Mouse (Mus musculus) stomach, postnatal 0 days (tissue): ENCODE data around the gene Gzmm. TPM values are rescaled to one million over a fixed set of nuclear protein-coding genes. Genes with fewer than 3 reads are reported as not detected.
"Not testable (repeated sequence)": the region's sequence is repeated elsewhere in the genome, so short reads cannot be mapped to it uniquely, and the experiment has no call there.

Experiments used
- ATAC-seq: fragments of 200-750 bp; cut with Nextera tagmentation; 2 replicates; pipeline ENCODE4 v1.8.0; 2017; ENCODE audit not compliant: low FRiP score, low TSS enrichment
- DNase-seq: peaks from one replicate; pipeline ENCODE4 v3.0.0-alpha.2; 2016; ENCODE audit warnings: low spot score
- H3K27ac ChIP-seq: fragments of 300-500 bp; sonication (generic); replicated peaks from 2 replicates; pipeline ENCODE4 v1.5.1; 2014; ENCODE audit warnings: mild to moderate bottlenecking, control low read depth
- H3K27me3 ChIP-seq: fragments of 300-500 bp; sonication (generic); 2 replicates; pipeline ENCODE4 v1.6.1; 2014; ENCODE audit warnings: low read length; ENCODE audit not compliant: control insufficient read depth, insufficient read depth
- H3K36me3 ChIP-seq: fragments of 300-500 bp; sonication (generic); 2 replicates; pipeline ENCODE4 v1.6.1; 2014; ENCODE audit warnings: low read length, mixed read lengths; ENCODE audit not compliant: control insufficient read depth, insufficient read depth
- H3K4me1 ChIP-seq: fragments of 300-500 bp; sonication (generic); replicated peaks from 2 replicates; pipeline ENCODE4 v1.6.1; 2014; ENCODE audit warnings: antibody characterized with exemption; ENCODE audit not compliant: control insufficient read depth, insufficient read depth
- H3K4me2 ChIP-seq: fragments of 300-500 bp; sonication (generic); replicated peaks from 2 replicates; pipeline ENCODE4 v1.6.1; 2014; ENCODE audit warnings: low read depth, mild to moderate bottlenecking, control low read depth, moderate library complexity
- H3K4me3 ChIP-seq: fragments of 300-500 bp; sonication (generic); 2 replicates; pipeline ENCODE4 v1.5.1; 2014; ENCODE audit warnings: low read depth, low read length, control low read depth
- H3K9ac ChIP-seq: fragments of 300-500 bp; sonication (generic); 2 replicates; pipeline ENCODE4 v1.6.1; 2014; ENCODE audit warnings: mild to moderate bottlenecking, low read length, control low read depth, mixed read lengths
- H3K9me3 ChIP-seq: fragments of 300-500 bp; sonication (generic); 2 replicates; pipeline ENCODE4 v1.6.1; 2016; ENCODE audit warnings: low read length; ENCODE audit not compliant: control insufficient read depth
- CTCF ChIP-seq: IDR thresholded peaks from 2 replicates; pipeline ENCODE4 v1.5.1; 2016; ENCODE audit warnings: antibody characterized with exemption, low read depth, mild to moderate bottlenecking, moderate library complexity
- EP300 ChIP-seq: optimal IDR thresholded peaks from 2 replicates; pipeline ENCODE3; 2016; ENCODE audit warnings: antibody characterized with exemption
- WGBS: fragments of 180-500 bp; shearing (Covaris S2); extraction: QIAGEN DNeasy Blood & Tissue Kit; methylation state at CpG from one replicate; pipeline ENCODE4 v1.1.7; 2014; 5-methylcytosine and 5-hydroxymethylcytosine counted together
- polyA plus RNA-seq: library from polyadenylated mRNA; unstranded; fragments of >200 nt; fragmentation: Nextera tagmentation; extraction: Ambion mirVana; gene quantifications from 2 replicates; pipeline ENCODE4 v1.2.1, GENCODE M21; 2015

The Gzmm gene
- polyA plus RNA-seq, 1 experiment from 2014 or later: 0.62 TPM

DNA sequence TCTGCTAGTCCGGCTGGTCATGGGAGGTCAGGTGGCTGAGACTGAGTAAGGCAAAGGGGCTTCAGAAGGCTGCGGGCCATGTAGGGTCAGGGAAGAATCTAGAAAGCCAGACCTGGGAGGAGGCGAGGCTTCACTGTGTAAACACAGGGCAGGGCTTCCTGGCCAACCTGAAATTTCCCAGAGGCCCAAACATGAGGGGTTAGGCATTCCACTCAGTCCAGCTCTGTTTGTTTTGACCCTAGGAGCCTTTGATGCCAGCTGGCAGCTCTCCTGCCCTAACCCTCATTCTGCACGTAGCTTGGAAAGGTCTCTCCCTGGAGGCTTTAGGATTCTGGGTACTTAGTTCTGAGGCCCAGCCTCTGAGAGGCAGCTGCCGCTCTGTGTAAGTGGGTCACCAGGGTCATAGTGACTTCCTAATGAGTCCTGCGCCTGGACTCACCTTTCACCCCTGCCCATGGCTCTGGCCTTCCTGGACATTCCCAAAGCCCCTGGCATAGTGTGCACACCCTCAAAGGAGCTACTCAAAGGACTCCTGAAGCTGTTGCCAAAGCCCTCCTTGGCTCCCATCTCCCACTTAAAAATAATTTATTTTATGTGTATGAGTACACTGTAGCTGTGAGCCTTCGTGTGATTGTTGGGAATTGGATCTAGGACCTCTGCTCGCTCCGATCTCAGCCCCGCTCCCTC, 12.8 kb downstream of the Gzmm start:
- Histone ChIP-seq H3K36me3 (no peaks in the 10 kb centered on the region), H3K4me1 (peaks cover 8% of the 10 kb centered on the region), H3K27me3 (no peaks in the 10 kb centered on the region), H3K27ac (peak overlapping the region; percentile 84), H3K4me3 (no peak overlapping the region), H3K9ac (no peak overlapping the region), H3K9me3 (no peaks in the 10 kb centered on the region), H3K4me2 (no peak overlapping the region)
- ATAC-seq (peak; percentile 46), DNase-seq (peak; percentile 76)
- WGBS: 24% methylated on average over 10 of the region's 10 CpGs
- TF ChIP-seq CTCF (no peak), EP300 (no peak)

DNA sequence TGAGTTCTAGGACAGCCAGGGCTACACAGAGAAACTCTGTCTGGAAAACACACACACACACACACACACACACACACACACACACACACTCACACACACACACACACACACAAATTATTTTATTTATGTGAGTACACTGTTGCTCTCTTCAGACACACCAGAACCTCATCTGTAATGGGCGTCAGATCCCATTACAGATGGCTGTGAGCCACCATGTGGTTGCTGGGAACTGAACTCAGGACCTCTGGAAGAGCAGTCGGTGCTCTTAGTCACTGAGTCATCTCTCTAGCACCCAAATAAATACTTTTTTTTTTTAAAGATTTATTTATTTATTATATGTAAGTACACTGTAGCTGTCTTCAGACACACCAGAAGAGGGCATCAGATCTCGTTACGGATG, 14.2 kb downstream of the Gzmm start:
- WGBS: 54% methylated on average over 2 of the region's 4 CpGs
- not testable (repeated sequence) for H3K4me2 ChIP-seq, H3K9ac ChIP-seq, H3K27ac ChIP-seq, H3K36me3 ChIP-seq, H3K27me3 ChIP-seq, H3K4me3 ChIP-seq, H3K9me3 ChIP-seq, H3K4me1 ChIP-seq, DNase-seq, ATAC-seq

DNA sequence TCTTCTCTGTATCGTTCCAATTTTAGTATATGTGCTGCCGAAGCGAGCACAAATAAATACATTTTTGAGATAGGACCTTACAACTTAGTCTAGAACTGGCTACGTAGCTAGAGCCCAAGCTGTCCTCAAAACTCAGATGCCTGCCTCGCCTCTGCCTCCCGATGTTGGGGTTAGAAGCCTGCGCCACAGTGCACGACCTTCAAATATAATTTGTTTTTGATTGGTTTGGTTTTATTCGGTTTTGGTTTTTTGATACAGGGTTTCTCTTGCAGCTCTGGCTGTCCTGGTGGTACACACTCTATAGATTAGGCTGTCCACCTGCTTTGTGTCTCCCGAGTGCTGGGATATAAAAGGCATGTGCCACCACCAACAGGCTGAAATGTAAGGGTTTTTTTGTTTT, 14.7 kb downstream of the Gzmm start:
- no peak for ATAC-seq
- Histone ChIP-seq H3K4me1 (peaks cover 8% of the 10 kb centered on the region), H3K36me3 (no peaks in the 10 kb centered on the region), H3K4me2 (peak overlapping the region; percentile 83), H3K9ac (no peak overlapping the region), H3K27me3 (no peaks in the 10 kb centered on the region), H3K9me3 (no peaks in the 10 kb centered on the region), H3K27ac (no peak overlapping the region), H3K4me3 (no peak overlapping the region)
- TF ChIP-seq EP300 (no peak), CTCF (no peak)
- no peak for DNase-seq
- WGBS: 78% methylated on average over 10 of the region's 10 CpGs

DNA sequence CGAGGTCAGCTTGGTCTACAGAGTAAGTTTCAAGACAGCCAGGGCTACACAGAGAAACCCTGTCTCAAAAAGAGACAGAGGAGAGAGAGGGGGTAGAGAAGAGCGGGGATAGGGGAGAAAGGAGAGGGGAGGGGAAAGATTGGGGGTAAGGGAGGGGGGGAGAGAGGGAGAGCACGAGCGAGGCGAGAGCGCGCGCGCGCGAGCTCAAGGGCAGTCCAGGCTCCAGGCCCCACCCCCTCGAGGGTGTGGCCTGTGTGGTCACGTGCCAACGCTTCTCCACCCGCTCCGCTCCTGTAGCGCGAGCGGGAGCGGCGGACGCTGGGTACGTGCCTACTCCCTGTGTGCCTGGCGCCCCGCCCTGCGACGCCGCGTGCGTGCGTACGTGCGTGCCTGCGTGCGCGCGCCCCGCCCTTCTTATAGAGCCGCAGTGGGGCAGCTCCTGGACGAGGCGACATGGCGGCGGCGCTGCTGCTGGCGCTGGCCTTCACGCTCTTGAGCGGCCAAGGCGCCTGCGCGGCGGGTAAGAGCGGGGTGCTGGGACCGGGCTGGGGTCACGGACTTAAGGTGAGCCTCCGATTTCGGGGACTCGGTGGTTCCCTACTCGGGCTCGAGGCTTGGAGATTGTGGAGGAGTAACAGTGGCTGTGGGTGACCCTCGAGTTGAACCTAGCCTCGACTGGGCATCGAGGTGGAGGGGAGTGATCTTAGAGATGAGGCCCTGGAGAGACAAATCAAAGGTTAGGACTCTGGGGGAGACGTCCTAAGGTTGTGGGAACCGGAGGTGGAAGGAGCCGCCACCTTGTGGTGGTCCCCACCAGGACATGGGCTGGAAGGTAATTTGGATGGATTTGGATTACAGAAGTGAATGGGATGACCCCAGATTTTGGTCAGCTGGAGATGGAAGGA, 15.5 kb downstream of the Gzmm start, which contains the start of gene Bsg:
Gene Bsg, plus strand, starts transcription at position 427 of the 905 bp plus-strand sequence.
- Histone ChIP-seq H3K4me1 (peaks cover 8% of the 10 kb centered on the region), H3K27me3 (no peaks in the 10 kb centered on the region), H3K4me2 (peak within 1 kb of the TSS; percentile 83), H3K36me3 (no peaks in the 10 kb centered on the region), H3K27ac (peak within 1 kb of the TSS; percentile 87), H3K4me3 (peak within 1 kb of the TSS; percentile 73), H3K9ac (peak within 1 kb of the TSS; percentile 96), H3K9me3 (no peaks in the 10 kb centered on the region)
- TF ChIP-seq CTCF (peak; percentile 71), EP300 (no peak)
- WGBS: under 1% methylated on average over 54 of the region's 65 CpGs
- ATAC-seq: peak; percentile 94
- DNase-seq: peak; percentile 99

DNA sequence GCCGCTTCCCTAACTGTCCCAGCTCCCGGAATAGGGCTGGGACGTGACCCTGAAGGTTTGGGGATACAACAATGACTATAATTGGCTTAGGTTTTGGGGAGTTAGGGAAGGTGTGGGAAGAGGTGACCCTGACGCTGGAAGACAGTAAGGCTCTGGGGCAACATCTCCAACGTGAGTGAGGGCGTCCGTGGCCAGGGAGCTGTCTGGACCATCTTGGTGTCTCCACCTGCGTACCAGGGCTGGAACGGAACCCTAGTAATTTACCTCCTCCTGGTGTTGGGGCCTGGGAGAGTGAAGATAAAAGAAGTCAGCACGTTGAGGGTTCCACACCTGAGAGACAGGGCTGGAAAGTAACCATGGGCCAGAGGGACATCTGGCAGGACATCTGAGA, 16.1 kb downstream of the Gzmm start:
- Histone ChIP-seq H3K4me2 (peak overlapping the region; percentile 83), H3K4me1 (peaks cover 8% of the 10 kb centered on the region), H3K27me3 (no peaks in the 10 kb centered on the region), H3K9me3 (no peaks in the 10 kb centered on the region), H3K4me3 (peak overlapping the region; percentile 73), H3K36me3 (peaks cover 5% of the 10 kb centered on the region; the same call in 1 of the 2 replicates), H3K9ac (peak overlapping the region; percentile 96), H3K27ac (peak overlapping the region; percentile 87)
- DNase-seq: no peak
- TF ChIP-seq EP300 (no peak), CTCF (no peak)
- no peak for ATAC-seq
- WGBS: 6% methylated on average over 10 of the region's 10 CpGs
